Mouse (Mus musculus): Measurements from ENCODE around the gene Tbc1d2b.

DNA sequence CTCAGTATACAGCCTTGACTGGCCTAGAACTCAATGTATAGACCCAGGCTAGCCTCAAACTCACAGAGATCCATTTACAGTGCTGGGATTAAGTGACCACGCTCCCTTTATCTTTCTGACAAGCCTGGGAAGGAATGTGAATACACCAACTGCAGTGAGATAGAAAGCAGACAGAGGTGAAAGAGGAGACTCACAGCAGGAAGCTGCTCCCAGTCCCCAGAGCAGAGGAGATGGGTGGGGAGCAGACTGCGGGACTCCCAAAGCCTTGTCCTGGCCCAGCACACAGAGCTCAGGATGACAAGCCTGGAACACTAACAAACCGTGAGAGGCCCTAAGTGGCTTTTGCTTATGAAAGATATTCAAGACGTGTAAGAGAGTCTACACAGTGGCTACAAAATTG lies 53.1 kb downstream of the Tbc1d2b start:
- TF ChIP-seq CTCF (IDR thresholded peaks at IDR 0.05; ENCODE audit: control insufficient read depth, insufficient read depth, low read length) (no peak), POLR2A (IDR thresholded peaks at IDR 0.05; ENCODE audit: borderline replicate concordance, control insufficient read depth, low read depth, low read length) (no peak)
